Mouse (Mus musculus) c-Kit-positive CD71-negative TER-119-negative erythroid progenitor cells, embryonic 14.5 days (primary cell): ENCODE data around the gene Btn2a2.

ENCODE experiments used
- DNase-seq: peaks from one replicate; pipeline ENCODE4 v3.0.0-alpha.2; 2013; ENCODE audit warnings: low read depth

The Btn2a2 gene

DNA sequence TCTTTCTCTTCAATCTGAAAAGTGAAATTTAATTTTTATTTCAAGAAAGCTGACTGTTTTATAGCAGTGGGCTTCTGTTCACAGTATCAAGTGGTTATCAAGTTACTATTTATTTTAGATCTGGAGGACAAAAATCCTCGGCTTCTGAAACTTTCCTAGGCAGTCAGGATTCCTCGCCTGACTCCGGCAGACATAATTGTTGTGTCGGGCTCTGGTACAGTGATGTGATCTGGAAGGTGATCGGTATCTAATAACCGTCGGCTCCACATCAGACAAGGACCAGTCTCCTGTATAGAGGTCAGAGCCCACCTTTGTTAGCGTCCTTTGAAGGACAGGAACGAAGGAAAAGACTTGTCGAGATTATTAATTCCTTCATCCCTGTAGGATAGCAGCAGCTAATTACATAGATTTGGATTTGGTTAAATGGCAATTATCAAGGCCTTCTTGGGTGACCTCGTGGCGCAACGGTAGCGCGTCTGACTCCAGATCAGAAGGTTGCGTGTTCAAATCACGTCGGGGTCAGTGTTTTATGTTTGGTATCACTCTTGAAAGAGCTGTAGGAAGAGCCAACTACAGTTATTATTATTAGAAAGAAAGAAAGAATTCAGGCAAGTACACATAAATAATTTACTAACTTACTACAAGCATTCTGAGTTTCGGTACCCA, 9.1 kb upstream of the Btn2a2 start:
- no peak for DNase-seq

DNA sequence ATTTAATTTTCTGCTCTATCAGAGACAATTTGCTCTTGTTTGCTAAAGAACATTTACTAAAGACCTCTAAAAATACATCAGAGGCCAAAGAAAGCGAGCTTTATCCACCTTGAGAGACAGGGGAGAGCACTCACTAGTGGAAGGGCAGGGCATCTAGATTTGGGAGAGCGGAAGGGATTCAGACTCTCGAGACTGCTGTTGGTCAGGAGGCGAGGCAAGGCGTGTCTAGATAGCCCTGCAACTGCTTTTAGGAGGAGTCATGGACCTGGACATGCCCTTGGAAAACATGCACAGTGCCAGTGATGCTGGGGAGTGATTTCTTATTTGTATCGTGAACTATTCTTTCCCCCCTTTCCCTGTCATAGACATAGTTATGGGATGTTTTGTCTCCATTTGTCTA, 6.9 kb upstream of the Btn2a2 start:
- no peak for DNase-seq

DNA sequence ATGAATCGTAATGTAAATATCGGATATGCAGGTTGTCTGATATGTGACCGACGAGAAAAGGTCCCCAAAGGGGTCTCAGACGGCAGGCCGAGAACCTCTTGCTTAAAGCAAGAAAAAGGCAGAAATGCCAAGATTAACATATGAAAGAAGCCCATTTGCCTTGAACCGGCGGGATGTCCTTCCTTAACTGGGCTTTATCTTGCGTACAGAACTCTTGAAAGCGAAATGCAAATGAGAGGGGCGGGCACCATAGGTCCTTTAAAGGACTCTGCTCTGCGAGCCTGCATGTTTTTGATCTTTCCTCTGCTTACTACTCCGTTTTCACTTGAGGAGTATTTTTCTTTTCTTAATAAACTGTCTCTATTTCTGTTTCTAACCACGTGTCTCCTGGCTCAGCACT, 3.3 kb upstream of the Btn2a2 start:
- DNase-seq: no peak

DNA sequence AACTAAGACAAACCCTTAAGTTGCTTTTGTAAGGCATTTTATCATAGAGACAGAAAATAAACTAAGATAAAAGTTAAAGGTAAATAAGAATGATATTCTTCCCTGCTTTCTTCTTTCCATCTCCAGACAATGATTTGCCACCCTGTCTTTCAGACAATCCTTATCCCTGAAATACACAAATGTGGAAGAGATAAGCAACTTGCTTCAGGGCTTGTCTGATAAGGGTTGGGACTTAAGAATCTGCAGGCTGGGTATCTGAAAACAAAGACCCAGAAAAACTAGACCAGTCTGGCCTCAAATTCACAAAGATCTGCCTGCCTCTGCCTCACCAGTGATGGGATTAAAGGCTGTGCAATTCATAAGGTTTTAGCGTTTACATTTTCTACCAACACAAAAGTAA, 2.6 kb upstream of the Btn2a2 start:
- no peak for DNase-seq

DNA sequence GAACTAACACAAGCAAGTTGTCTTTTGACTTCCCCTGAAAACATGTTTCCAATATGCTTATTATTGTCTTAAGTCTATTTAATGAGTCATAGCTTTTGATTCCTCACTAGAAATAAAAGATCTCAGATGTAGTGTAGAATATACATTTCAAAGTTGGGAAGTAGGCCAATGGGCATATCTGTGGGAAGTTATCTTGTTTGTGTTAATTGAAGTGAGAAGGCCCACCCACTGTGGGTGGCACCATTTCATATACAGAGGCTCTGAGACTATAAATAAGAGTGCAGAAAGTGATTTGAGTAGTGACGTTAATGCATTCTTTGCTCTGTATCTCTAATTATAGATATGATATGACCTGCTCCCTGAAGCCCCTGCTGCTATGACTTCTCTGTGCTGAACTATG, 2.2 kb upstream of the Btn2a2 start:
- DNase-seq: no peak

DNA sequence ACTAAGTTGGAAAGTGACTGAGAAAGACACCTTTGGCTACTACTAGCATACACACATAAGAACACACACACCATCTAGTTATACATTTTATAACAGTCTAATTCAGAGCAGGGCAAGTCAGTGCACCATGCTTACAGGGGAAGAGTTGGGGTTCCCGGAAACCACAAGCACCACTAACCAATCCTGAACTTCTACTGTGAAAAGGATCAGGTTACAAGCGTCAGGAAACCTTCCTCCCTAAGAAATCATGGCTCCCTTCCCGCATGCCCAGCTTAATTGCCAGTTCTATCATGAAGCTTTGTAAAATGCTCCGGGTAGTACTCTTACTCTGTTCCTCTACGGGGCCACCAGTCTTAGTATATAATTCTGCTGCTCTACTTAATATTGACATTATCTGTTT, 3.4 kb downstream of the Btn2a2 start:
- DNase-seq: no peak

DNA sequence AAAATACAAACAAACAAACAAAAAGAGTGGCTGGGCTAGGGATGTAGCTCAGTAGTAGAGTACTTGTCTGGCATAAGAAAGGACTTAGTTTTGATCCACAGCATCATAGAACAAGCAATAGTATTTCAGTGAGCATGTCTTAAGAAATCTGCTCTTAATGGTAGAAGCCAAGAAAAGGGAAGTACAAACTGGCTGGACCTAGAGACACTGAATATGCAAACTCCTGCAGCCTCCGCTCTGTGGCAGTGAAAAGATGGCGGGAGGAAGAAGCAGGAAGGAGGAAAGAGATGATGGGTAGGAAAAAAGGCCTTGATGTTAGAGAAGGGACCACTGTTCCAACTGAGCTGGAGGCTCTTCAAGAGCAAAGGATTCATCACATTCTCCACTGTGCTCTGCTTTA, 5.5 kb downstream of the Btn2a2 start:
- DNase-seq: no peak

DNA sequence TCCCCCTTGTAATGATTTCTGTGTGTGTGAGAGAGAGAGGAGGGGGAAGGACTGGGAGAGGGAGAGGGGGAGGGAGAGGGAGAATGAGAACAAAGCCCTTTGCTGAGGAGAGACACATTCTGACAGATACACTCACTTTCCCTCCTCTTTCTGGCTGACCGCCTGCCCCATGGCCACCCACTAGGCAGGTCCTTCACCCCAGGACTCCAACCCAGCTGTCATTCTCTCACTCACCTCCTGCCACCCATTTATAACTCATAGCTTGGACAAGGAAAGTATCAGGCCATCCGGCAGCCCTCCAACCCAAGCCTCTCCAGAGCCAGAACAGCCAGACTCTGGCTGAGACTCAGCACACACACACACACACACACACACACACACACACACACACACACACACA, 13.0 kb downstream of the Btn2a2 start:
- DNase-seq: no peak

DNA sequence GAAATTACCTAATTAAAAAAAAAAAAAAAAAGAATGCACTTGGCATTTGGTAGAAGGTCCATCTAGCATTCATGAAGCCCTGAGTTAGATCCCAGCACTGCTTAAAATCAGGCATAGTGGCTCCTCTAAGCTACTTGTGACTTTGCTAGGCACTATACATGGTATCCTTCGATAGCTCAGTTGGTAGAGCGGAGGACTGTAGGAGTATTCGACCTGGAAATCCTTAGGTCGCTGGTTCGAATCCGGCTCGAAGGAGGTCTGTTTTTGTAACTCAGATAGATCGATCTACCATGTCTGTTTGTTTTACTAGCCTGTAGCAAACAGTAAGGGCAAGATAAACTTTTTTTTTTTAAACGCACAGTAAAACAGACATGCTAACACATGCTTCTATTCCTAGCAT, 21.7 kb downstream of the Btn2a2 start:
- no peak for DNase-seq

DNA sequence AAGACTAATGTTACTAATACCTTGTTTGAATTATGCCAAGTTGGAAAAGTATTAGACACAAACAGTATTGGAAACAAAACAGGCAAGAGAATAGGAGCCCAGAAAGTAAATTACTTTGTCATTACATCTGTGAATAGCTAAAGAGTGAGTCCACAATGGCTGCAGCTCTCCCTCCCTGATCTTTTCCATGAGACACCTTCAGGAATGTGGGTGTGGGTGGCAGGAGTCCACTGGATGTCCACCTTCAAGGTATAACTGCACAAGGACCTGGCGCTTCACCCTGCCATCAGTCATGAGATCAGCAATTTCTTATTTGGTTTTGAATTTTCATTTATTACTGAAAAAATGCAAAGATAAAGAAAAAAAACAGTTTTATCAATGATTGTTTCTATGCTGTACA, 22.4 kb downstream of the Btn2a2 start:
- no peak for DNase-seq

DNA sequence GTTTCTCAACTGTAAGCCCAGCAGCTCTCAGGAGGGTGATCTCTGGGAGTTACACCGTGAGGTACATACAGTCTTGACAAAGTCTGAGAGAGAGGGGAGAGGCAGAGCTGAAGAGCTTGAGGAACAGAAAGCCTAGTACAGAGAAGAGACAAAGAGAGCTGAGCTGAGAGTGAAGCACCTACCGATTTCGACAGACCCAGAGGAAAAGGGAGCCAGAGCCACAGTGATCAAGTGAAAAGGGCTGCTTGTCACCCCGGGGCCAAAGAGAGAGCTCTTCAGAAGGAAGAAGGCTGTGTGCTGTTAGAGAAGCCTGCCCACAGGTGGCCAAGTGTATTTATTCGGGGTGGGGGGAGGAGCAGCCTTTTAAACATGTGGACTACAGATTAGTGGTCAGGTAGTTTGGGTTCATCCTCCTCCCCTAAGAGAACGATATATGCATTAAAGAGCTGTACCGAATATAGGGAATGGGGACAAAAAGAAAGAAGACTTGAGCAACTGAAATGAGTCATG, 23.0 kb downstream of the Btn2a2 start, which contains the start of gene Btn1a1:
Gene Btn1a1, minus strand, starts transcription at position 302 of the 510 bp plus-strand sequence.
- DNase-seq: no peak

DNA sequence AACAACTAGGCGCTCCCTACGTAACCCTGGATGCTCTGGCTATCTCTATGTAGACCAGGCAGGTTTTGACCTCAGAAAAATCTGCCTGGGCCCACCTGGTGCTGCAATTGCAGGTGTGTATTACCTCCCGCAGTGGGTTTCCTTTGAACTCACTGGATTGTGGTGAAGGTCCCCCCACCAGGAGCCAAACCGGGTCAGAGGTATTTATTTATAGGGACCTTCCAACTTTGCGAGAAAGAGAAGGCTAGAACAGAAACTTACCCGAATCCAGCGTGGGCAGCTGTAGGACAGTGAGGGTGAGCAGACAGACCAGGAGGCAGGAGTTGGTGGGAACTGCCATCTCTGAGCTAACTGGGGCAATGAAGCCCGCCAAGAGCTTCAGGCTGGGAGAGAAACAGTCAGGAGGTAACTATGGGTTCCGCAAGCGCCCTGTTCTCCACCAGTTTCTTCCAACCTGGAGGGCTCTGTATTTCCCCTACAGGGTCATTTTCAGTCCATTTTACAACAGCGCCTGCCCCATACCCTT, 23.8 kb downstream of the Btn2a2 start:
- DNase-seq: no peak

DNA sequence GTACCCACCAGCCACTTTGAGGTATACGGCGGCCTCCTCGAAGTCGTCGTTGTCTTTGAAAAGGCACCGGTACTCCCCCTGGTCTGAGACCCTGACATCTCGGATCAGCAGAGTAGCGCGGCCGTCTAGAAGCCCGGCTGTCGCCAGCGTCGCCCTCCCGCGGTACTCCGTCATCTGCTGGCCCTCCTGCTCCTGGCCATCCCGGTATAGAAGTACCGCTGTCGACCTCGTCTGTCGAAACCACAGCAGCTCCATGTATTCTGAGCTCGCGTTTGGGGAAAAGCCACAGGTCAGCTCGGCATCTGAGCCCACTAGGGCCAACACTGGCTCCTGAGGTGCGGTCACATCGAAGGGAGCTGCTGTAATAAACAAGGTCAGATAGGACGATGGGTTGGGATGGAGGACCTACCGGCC, 24.4 kb downstream of the Btn2a2 start:
- no peak for DNase-seq

DNA sequence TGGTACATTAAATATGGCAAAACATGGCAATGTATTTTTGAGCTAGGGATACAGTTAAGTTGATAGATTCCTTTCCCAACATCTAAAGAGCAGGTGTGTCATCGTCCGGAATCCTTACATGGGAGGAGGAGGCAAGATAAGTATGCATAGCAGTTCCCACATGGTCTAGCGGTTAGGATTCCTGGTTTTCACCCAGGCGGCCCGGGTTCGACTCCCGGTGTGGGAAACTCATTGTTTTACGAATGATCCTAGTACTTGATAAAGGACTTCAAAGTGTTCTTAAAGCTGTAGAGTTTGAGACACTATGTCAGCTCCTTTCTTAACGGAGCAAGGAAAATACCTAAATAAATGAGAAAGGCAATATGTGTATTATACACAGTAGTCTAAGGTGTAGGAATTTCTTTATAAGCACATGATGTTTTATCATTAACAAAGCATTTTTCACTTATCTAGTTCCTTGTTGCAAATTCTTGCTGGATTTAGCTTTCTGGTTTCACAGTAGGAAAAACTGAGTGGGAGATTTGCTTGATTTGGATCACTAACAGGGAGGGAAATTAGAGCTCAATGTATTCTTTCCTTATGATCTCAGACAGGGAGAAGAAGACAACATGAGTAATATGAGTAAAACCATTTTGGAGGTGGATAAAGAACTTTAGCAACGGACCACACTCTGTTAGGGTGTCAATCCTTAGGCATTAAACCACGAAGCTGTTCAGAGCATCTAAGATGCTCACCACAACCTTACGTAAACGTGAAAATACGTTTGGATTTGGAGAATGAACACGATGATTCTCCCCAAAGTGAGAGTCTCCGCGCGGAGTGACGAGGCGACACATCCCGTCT, 25.1 kb downstream of the Btn2a2 start:
- DNase-seq: no peak

DNA sequence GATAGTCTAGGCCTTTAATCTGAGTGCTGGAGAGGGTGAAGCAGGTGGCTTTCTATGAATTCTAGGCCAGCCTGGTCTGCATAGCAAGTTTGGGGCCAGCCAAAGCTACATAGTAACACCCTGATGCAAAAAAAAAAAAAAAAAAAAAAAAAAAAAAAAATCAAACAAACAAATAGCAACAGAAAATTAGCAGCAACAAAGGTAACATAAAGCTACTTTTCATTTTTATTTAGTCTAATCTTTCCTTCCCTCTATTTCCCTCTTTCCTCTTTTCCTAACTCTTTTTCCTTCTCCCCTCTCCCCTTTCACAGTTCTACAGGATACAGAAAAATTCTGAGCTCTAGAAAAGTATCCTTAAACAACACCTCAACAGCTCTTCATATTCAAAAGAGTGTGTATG, 26.0 kb downstream of the Btn2a2 start:
- no peak for DNase-seq

DNA sequence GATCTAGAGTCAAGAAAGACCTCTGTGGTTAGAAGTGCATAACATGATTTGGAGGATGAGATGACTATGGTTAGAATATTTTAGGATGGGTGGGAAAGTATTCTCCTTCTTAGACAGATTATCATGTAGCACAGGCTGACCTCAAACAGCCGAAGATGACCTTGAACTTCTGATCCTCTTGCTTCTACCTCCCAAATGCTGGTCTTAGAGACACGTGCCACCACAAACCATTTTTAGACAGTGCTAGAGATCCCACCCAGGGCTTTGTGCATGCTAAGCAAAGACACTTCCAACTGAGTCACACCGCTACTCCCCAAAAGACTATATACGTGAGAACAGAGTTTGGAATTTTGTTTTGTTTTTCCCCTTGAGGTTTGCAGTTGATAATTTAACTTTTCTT, 26.6 kb downstream of the Btn2a2 start:
- no peak for DNase-seq

DNA sequence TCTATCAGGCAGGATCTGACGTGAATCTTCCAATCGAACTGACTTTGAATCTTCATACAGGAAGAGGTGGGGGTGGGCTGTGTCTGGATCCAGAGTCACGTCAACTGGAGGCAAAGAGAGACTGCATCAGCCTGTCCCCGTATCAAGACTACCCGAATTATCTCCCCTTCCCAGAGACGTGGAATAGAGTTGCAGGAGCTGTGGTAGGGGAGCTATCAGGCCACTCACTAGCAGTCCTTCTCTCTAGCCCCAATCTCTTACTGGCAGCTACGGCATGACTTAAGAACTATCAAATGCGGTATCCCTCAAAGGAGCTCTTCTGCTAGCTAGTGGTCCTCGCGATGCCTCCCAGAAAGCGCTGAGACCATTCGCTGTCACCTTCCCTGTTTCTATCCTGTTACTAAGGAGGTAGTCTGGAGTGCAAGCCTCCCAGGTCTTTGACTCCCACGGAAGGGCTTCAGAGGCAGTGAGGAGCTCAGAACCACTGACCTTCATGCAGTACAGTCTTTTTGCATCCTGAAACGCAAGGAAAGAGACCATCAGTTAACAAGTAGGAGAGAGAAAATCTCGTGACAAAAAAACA, 29.3 kb downstream of the Btn2a2 start:
- DNase-seq: no peak

DNA sequence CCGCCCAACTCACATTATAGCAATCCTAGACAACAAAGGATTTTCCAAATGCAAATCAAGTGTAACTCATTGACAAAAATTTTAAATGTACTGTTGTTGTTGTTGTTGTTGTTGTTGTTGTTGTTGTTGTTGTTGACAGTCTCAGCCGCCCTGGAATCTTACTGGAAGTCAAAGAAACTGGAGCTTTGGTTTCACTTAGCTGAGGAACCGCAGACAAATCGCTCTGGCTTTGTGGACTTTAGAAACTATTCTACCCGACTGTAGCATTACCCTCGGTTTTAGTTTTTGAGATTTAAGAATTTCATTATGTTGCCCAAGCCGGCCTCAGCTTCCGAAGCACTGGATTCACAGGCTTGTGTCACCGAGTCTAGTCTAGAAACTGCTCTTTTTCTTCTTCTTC, 34.7 kb downstream of the Btn2a2 start:
- no peak for DNase-seq

DNA sequence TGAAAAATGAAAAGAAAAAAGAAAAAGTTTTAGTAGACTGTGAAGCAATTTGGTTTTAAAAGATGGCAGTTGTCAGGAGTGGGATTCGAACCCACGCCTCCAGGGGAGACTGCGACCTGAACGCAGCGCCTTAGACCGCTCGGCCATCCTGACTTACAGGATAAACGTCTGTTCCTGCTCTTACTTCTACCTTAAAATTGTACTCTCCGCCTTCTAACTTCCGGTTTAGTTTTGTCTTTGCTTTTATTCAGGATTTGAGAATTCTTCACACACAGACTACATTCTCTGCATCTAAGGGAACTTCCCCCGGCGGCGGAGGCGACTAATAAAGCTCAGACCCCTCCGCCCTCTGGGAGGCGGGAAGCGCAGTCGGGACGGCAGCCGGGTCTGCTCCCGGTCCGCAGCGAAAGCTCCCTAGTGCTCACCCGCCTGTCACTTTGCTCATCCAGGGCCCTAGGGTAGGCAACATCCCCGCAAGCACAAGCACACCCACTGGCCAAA, 35.2 kb downstream of the Btn2a2 start:
- DNase-seq: no peak

DNA sequence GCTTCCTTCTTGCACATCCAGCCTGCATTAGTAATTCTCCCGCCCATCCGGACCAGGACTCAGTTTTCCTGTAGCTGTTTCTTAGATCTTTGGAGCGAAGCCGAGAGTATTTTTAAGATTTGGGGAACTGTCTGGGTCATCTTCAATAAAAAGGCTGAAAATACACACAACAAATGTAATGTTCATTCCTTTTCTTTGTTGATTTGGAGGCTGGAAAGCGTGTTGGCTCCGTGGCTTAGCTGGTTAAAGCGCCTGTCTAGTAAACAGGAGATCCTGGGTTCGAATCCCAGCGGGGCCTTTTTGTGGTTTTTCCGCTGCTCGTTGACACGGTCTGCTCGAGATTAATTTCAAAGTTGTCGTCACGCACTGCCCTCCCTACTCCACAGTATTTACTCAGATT, 38.3 kb downstream of the Btn2a2 start:
- DNase-seq: no peak

DNA sequence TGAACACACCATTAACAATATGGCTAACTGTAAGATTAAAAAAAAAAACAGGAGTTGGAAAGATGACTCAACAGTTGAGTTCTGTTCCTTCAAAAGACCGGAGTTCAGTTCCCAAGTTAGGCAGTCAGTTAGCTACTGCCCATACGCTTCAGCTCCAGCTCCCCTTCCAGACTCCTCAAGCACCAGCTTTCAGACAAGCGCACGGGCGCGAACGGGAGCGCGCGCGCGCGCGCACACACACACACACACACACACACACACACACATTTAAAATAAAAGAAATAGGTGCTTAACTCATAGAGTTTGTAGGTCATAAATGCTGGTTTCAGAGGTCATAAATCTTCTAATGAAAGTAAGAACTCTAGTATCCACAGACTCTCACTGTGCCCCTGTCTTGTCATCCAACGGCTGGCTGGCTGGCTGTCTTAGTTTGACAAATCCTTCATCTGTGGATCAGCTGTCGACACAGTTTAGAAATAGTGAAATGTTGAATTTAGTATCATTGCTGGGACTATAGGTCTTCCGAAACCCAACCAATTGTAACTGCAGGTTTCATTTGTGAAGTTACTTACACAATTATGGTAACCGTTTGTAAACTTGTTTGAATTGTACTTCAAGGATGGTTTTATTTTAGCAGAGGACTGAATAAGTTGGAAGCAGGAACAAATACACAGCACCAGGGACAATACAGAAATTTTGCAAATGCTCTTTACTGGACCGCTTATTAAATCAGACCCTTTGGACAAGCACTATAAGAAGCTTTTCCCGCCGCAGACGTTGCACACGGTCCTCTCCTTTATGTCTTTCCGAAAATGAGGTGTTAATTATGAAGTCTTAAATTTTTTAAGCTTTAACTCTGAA, 39.2 kb downstream of the Btn2a2 start:
- no peak for DNase-seq

DNA sequence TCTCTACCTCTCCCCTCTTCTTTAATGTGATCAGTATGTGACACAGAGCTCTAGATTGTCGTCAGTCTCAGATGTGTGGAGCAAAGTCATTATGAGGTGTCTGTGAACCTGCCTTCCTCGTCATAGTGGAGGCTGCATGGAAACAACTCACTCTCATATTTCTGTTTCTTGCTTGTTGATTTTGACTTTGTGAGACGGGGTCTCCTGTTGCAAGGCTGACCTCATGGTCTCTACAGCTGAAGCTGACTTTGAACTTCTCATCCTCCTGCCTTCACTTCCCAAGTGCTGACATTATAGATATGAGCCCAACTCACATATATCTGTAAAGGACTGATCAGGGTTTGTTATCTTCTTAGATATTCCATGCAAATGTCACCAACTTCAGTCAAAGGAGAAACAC, 39.9 kb downstream of the Btn2a2 start:
- DNase-seq: no peak
